Mouse (Mus musculus): ENCODE data around the gene Camk1d. TPM values are rescaled to one million over a fixed set of nuclear protein-coding genes. Genes with fewer than 3 reads are reported as not detected.

The Camk1d gene
- total and polyA plus RNA-seq, 3 experiments: 4.6 to 12.4 (median 4.8) TPM

- in situ Hi-C loops (cut with MboI; ENCODE audit: low pct_ligation_motif_present, low pct_unique_long_range_greater_than_20kb, low sequenced_read_pairs) (no loop called here), dilution Hi-C loops (cut with MboI; ENCODE audit: extremely low pct_ligation_motif_present, extremely low pct_unique_long_range_greater_than_20kb, low sequenced_read_pairs) (no loop called here)
- H3K36me3 ChIP-seq (replicated peaks in 1 of 2; ENCODE audit: control insufficient read depth in 1 of 2, insufficient read depth in 1 of 2, low read length in 1 of 2): no peaks in the 10 kb centered on the region
- H3K9ac ChIP-seq (ENCODE audit: insufficient read depth, low read depth): no peak overlapping the region
- no peaks in the 10 kb centered on the region for H3K9me3 ChIP-seq (replicated peaks; ENCODE audit: low read length)
- H3K4me1 ChIP-seq (ENCODE audit: control insufficient read depth in 1 of 2, insufficient read depth in 2 of 2): peaks cover 0 to 10% of the 10 kb centered on the region in 2 experiments; a peak in 3 of 4 replicates
- no peak for DNase-seq (ENCODE audit: extremely low read depth)
- H3K4me2 ChIP-seq (ENCODE audit: insufficient read depth, low read depth, poor library complexity, severe bottlenecking): no peak overlapping the region
- no peak for TF ChIP-seq ZC3H11A (IDR thresholded peaks at IDR 0.05; ENCODE audit: low read depth, low read length)
- no peak for TF ChIP-seq PAX5 (IDR thresholded peaks at IDR 0.05; ENCODE audit: low read length)
- no peak for TF ChIP-seq RAD21 (IDR thresholded peaks at IDR 0.05; ENCODE audit: low read depth, low read length)
- TF ChIP-seq MAFK (IDR thresholded peaks at IDR 0.05; ENCODE audit: insufficient replicate concordance, low read length): no peak
- no peak for TF ChIP-seq POLR2AphosphoS2 (IDR thresholded peaks at IDR 0.05; ENCODE audit: low read depth, low read length)
- TF ChIP-seq USF2 (conservative IDR thresholded peaks at IDR 0.05; ENCODE audit: low read depth, low read length): no peak
- no peak for TF ChIP-seq ZNF384 (IDR thresholded peaks at IDR 0.05; ENCODE audit: low read depth, low read length)
- TF ChIP-seq USF1 (IDR thresholded peaks at IDR 0.05; ENCODE audit: low read depth, low read length): no peak
- no peak for TF ChIP-seq HCFC1 (IDR thresholded peaks at IDR 0.05; ENCODE audit: low read depth, low read length)
- TF ChIP-seq JUND (conservative IDR thresholded peaks at IDR 0.05; ENCODE audit: low read depth, low read length): no peak
- no peak for TF ChIP-seq IRF4 (IDR thresholded peaks at IDR 0.05; ENCODE audit: low read depth, low read length)
- no peak for TF ChIP-seq KAT2A (IDR thresholded peaks at IDR 0.05; ENCODE audit: insufficient replicate concordance, low read length)
- TF ChIP-seq TCF12 (IDR thresholded peaks at IDR 0.05; ENCODE audit: low read depth, low read length): no peak
- no peak for TF ChIP-seq MAX (IDR thresholded peaks at IDR 0.05; ENCODE audit: low read length)
- no peak for TF ChIP-seq SMC3 (IDR thresholded peaks at IDR 0.05; ENCODE audit: low read depth, low read length)
- no peak for TF ChIP-seq BHLHE40 (IDR thresholded peaks at IDR 0.05; ENCODE audit: low read depth, low read length)
- TF ChIP-seq POLR2A (IDR thresholded peaks at IDR 0.05; ENCODE audit: low read depth, low read length): no peak
- TF ChIP-seq E2F4 (IDR thresholded peaks at IDR 0.05; ENCODE audit: insufficient replicate concordance, low read depth, low read length): no peak
- no peak for TF ChIP-seq CHD2 (IDR thresholded peaks at IDR 0.05; ENCODE audit: low read length)
- no peak for TF ChIP-seq EP300 (IDR thresholded peaks at IDR 0.05; ENCODE audit: low read length)
- H3K27ac ChIP-seq (ENCODE audit: insufficient read depth, low read depth): no peak overlapping the region
- no peaks in the 10 kb centered on the region for H3K79me2 ChIP-seq (replicated peaks; ENCODE audit: control insufficient read depth, extremely low read depth, insufficient read depth, poor library complexity, severe bottlenecking)
- H3K27me3 ChIP-seq (replicated peaks): no peaks in the 10 kb centered on the region
- no peak overlapping the region for H3K4me3 ChIP-seq (replicated peaks in 1 of 3; ENCODE audit: low read depth in 2 of 3, low read length in 2 of 3, poor library complexity in 1 of 3)
Measured at GRCm38 (mm10) chr2:5371316-5371715, 343.0 kb downstream of the Camk1d start.

DNA sequence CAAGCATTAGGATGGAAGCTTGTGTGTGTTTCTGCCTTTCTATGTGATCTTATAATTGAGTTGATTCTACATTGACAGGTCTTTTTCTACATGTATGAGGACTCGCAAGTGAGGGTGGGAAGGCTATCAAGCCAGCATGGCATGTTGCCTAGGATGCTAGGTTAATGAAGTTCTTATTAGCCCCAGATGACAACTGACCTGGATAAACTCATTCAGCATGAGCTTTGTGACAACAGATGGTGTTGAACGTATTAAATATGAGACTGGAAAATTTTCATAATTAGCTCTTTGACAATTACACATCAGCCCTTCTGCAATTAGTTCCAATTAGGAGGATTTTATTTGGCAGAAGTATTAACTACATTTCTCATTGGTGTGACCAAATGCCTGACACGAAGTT, 343.7 kb downstream of the Camk1d start:
- H3K4me1 ChIP-seq (ENCODE audit: control insufficient read depth in 1 of 2, insufficient read depth in 2 of 2): peaks cover 0 to 10% of the 10 kb centered on the region in 2 experiments; a peak in 2 of 4 replicates
- dilution Hi-C loops (cut with MboI; ENCODE audit: extremely low pct_ligation_motif_present, extremely low pct_unique_long_range_greater_than_20kb, low sequenced_read_pairs) (no loop called here), in situ Hi-C loops (cut with MboI; ENCODE audit: low pct_ligation_motif_present, low pct_unique_long_range_greater_than_20kb, low sequenced_read_pairs) (no loop called here)
- H3K27me3 ChIP-seq (replicated peaks): no peaks in the 10 kb centered on the region
- H3K36me3 ChIP-seq (replicated peaks in 1 of 2; ENCODE audit: control insufficient read depth in 1 of 2, insufficient read depth in 1 of 2, low read length in 1 of 2): peaks cover 0 to 2% of the 10 kb centered on the region in 2 experiments
- H3K9me3 ChIP-seq (replicated peaks; ENCODE audit: low read length): no peaks in the 10 kb centered on the region
- H3K9ac ChIP-seq (ENCODE audit: insufficient read depth, low read depth): no peak overlapping the region
- TF ChIP-seq E2F4 (IDR thresholded peaks at IDR 0.05; ENCODE audit: insufficient replicate concordance, low read depth, low read length) (no peak), ZKSCAN1 (IDR thresholded peaks at IDR 0.05; ENCODE audit: borderline replicate concordance, low read depth, low read length) (no peak), NELFE (IDR thresholded peaks at IDR 0.05; ENCODE audit: low read depth, low read length) (no peak), TCF12 (IDR thresholded peaks at IDR 0.05; ENCODE audit: low read depth, low read length) (no peak)
- DNase-seq (ENCODE audit: extremely low read depth): no peak
- no peak overlapping the region for H3K4me2 ChIP-seq (ENCODE audit: insufficient read depth, low read depth, poor library complexity, severe bottlenecking)
- H3K27ac ChIP-seq (ENCODE audit: insufficient read depth, low read depth): no peak overlapping the region
- no peaks in the 10 kb centered on the region for H3K79me2 ChIP-seq (replicated peaks; ENCODE audit: control insufficient read depth, extremely low read depth, insufficient read depth, poor library complexity, severe bottlenecking)
- no peak overlapping the region for H3K4me3 ChIP-seq (replicated peaks in 1 of 3; ENCODE audit: low read depth in 2 of 3, low read length in 2 of 3, poor library complexity in 1 of 3)
